Mouse (Mus musculus) lung, postnatal 0 days (tissue): Measurements from ENCODE around the gene Crtc3.

Source experiments
- CTCF ChIP-seq: IDR thresholded peaks from 2 replicates; pipeline ENCODE4 v1.5.1; 2016; ENCODE audit warnings: antibody characterized with exemption, mild to moderate bottlenecking
- EP300 ChIP-seq: IDR thresholded peaks from 2 replicates; pipeline ENCODE4 v1.6.1; 2016; ENCODE audit warnings: antibody characterized with exemption, mild to moderate bottlenecking, control low read depth

GRCm38 (mm10) chr7:80697859-80698258, 9.2 kb upstream of the Crtc3 start:
- TF ChIP-seq CTCF (no peak), EP300 (no peak)
